Mouse (Mus musculus) limb, embryonic 15.5 days (tissue): ENCODE results near the gene Bad. TPM values are rescaled to one million over a fixed set of nuclear protein-coding genes. Genes with fewer than 3 reads are reported as not detected.

Source experiments
- ATAC-seq: fragments of 200-750 bp; cut with Nextera tagmentation; 2 replicates; pipeline ENCODE4 v1.8.0; 2017; ENCODE audit warnings: low read depth, moderate TSS enrichment; ENCODE audit not compliant: insufficient number of reproducible peaks, low FRiP score, low TSS enrichment
- H3K27ac ChIP-seq: fragments of 300-500 bp; sonication (generic); 2 replicates; pipeline ENCODE4 v1.5.1; 2015; ENCODE audit warnings: moderate library complexity, mild to moderate bottlenecking, inconsistent platforms
- H3K27me3 ChIP-seq: fragments of 300-500 bp; sonication (generic); 2 replicates; pipeline ENCODE4 v1.6.1; 2015; ENCODE audit warnings: inconsistent platforms
- H3K36me3 ChIP-seq: fragments of 300-500 bp; sonication (generic); 2 replicates; pipeline ENCODE4 v1.6.1; 2015; ENCODE audit warnings: inconsistent platforms
- H3K4me1 ChIP-seq: fragments of 300-500 bp; sonication (generic); 2 replicates; pipeline ENCODE4 v1.6.1; 2015; ENCODE audit warnings: inconsistent platforms
- H3K4me2 ChIP-seq: fragments of 300-500 bp; sonication (generic); 2 replicates; pipeline ENCODE4 v1.6.1; 2015; ENCODE audit warnings: mild to moderate bottlenecking, inconsistent platforms
- H3K4me3 ChIP-seq: fragments of 300-500 bp; sonication (generic); 2 replicates; pipeline ENCODE4 v1.5.1; 2015; ENCODE audit warnings: mild to moderate bottlenecking, inconsistent platforms
- H3K9ac ChIP-seq: fragments of 300-500 bp; sonication (generic); 2 replicates; pipeline ENCODE4 v1.6.1; 2015; ENCODE audit warnings: inconsistent platforms
- H3K9me3 ChIP-seq: fragments of 300-500 bp; sonication (generic); 2 replicates; pipeline ENCODE4 v1.6.1; 2016; ENCODE audit warnings: inconsistent platforms
- WGBS: fragments of 180-500 bp; shearing (Covaris S2); methylation state at CpG from one replicate; pipeline ENCODE4 v1.1.7; 2015; 5-methylcytosine and 5-hydroxymethylcytosine counted together
- polyA plus RNA-seq: library from polyadenylated mRNA; unstranded; fragments of >200 nt; fragmentation: Nextera tagmentation; extraction: Ambion mirVana; gene quantifications from 2 replicates; pipeline ENCODE4 v1.2.1, GENCODE M21; 2015

The Bad gene
- polyA plus RNA-seq, 1 experiment from 2014 or later, result 92.3 TPM

DNA sequence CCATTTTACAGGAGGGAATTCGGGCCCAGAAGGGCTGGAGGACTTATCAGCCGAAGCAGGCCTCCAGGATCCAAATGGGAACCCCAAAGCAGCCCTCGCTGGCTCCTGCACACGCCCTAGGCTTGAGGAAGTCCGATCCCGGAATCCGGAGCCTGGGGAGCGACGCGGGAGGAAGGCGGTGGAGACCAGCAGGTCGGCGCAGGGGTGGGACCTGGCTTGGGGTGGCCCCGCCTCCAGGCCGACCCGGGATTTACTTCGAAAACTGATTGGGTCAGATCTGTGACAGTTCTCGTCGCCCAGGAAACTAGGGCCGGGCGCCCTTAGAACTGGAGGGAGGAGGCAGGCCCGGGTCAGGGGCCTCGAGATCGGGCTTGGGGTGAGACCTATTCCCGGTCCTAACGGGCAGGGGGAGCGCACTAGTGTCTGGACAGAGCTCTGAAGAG is 609 bp downstream of the Bad start, which contains the start of gene Gpr137:
Gene Gpr137, minus strand, starts transcription at position 232 of the 443 bp plus-strand sequence.
- Histone ChIP-seq H3K27me3 (no peaks in the 10 kb centered on the region), H3K4me2 (peak within 1 kb of the TSS; percentile 96), H3K4me1 (peaks cover 26% of the 10 kb centered on the region), H3K4me3 (peak within 1 kb of the TSS; percentile 91), H3K27ac (peak within 1 kb of the TSS; percentile 97), H3K36me3 (peaks cover 17% of the 10 kb centered on the region; the same call in 1 of the 2 replicates), H3K9ac (peak within 1 kb of the TSS; percentile 97), H3K9me3 (no peaks in the 10 kb centered on the region)
- peak; percentile 85 for ATAC-seq
- under 1% methylated on average over 27 of the region's 27 CpGs for WGBS

DNA sequence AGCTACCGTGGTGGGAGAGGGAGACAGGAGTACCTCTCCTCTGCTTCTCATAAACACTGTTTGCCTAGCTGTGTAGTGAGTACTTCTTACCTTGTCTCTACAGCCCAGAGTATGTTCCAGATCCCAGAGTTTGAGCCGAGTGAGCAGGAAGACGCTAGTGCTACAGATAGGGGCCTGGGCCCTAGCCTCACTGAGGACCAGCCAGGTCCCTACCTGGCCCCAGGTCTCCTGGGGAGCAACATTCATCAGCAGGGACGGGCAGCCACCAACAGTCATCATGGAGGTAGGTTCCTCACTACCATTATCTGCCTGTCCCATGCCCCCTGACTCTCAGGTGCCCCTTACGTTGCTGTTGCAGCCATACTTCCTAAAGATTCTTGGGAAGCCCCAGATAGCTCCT is 1.1 kb downstream of the Bad start:
- Histone ChIP-seq H3K36me3 (peaks cover 17% of the 10 kb centered on the region; the same call in 1 of the 2 replicates), H3K27ac (peak overlapping the region; percentile 97), H3K27me3 (no peaks in the 10 kb centered on the region), H3K4me1 (peaks cover 26% of the 10 kb centered on the region), H3K4me3 (peak overlapping the region; percentile 91), H3K9ac (peak overlapping the region; percentile 97), H3K4me2 (peak overlapping the region; percentile 96), H3K9me3 (no peaks in the 10 kb centered on the region)
- 29% methylated on average over 5 of the region's 5 CpGs for WGBS
- ATAC-seq, result no peak

DNA sequence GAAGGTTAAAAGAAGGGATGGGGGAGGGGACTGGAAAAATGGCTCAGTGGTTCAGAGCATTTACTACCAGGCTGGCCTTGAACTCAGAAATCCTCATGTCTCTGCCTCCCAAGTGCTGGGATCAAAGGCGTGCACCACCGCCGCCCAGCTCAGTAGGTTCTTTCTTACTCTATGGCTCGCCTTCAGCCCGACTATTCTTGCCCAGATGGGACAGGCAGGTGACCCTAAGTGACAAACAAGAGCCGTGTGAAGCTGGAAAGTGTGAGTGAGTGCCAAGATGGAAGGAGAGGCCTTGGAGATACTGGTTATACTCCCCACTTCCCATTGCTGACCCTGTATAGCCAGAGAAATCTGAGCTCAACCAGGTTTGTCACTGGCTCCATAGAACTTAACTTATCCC is 2.0 kb downstream of the Bad start:
- H3K4me1 ChIP-seq, result peaks cover 26% of the 10 kb centered on the region
- no peak overlapping the region for H3K4me2 ChIP-seq
- no peak overlapping the region for H3K27ac ChIP-seq
- H3K9ac ChIP-seq, result no peak overlapping the region
- no peaks in the 10 kb centered on the region for H3K27me3 ChIP-seq
- peaks cover 20% of the 10 kb centered on the region; the same call in 1 of the 2 replicates for H3K36me3 ChIP-seq
- H3K9me3 ChIP-seq, result no peaks in the 10 kb centered on the region
- WGBS, result 87% methylated on average over 6 of the region's 6 CpGs
- no peak for ATAC-seq
- no peak overlapping the region for H3K4me3 ChIP-seq

DNA sequence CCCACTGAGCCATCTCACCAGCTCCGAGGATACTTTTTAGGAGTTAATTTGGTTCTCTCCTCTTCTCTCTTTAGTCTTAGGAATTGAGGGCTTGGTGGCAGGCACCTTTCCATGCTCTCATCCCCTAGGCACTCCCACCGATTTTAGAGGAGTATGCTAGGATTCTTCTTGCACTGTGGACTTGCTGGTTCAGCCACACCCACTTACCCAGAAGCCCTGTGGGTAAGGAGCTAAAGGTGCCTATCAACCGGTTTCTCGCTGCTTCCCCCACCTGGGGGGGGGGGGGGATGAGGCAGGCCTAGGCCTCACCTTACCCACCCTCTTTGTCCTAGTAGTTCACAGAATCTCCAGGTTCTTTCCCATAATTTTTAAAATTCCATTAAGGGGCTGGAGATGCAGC is 6.1 kb downstream of the Bad start:
- 33% methylated on average over 4 of the region's 4 CpGs for WGBS
- Histone ChIP-seq H3K4me1 (peaks cover 22% of the 10 kb centered on the region), H3K27me3 (no peaks in the 10 kb centered on the region), H3K36me3 (peaks cover 20% of the 10 kb centered on the region; the same call in 1 of the 2 replicates), H3K27ac (no peak overlapping the region), H3K9me3 (no peaks in the 10 kb centered on the region), H3K4me3 (no peak overlapping the region), H3K4me2 (no peak overlapping the region), H3K9ac (no peak overlapping the region)
- no peak for ATAC-seq

DNA sequence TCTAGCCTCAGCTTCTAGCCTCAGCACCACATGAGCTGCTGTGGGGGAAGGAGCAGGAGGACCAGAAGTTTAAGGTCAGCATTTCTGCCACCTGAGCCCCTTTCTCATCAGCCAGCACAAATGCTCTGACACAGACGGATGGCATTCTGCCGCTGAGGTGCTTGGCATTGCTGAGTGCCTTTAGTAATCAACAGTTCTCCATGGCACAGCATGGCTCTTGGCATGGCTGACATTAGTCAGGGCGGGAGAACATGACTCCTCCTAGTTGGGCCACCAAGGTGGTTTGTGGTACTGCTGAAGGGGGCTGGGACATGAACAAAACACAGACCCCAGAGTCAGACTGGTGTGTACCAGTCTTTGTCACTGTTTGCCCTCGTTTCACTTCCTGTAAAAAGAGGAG is 6.5 kb downstream of the Bad start:
- Histone ChIP-seq H3K9me3 (no peaks in the 10 kb centered on the region), H3K36me3 (peaks cover 20% of the 10 kb centered on the region), H3K4me1 (peaks cover 22% of the 10 kb centered on the region), H3K4me2 (no peak overlapping the region), H3K9ac (no peak overlapping the region), H3K27ac (peak overlapping the region; percentile 33; the same call in 1 of the 2 replicates), H3K4me3 (no peak overlapping the region), H3K27me3 (no peaks in the 10 kb centered on the region)
- 74% methylated on average over 4 of the region's 4 CpGs for WGBS
- no peak for ATAC-seq

- Histone ChIP-seq H3K4me3 (no peak overlapping the region), H3K4me2 (no peak overlapping the region), H3K4me1 (peaks cover 22% of the 10 kb centered on the region), H3K9ac (no peak overlapping the region), H3K9me3 (no peaks in the 10 kb centered on the region), H3K27ac (no peak overlapping the region), H3K36me3 (peaks cover 28% of the 10 kb centered on the region), H3K27me3 (no peaks in the 10 kb centered on the region)
- no peak for ATAC-seq
- 86% methylated on average over 5 of the region's 5 CpGs for WGBS
These were observed 7.9 kb downstream of the Bad start for GRCm38 (mm10) chr19:6949532-6949931.

DNA sequence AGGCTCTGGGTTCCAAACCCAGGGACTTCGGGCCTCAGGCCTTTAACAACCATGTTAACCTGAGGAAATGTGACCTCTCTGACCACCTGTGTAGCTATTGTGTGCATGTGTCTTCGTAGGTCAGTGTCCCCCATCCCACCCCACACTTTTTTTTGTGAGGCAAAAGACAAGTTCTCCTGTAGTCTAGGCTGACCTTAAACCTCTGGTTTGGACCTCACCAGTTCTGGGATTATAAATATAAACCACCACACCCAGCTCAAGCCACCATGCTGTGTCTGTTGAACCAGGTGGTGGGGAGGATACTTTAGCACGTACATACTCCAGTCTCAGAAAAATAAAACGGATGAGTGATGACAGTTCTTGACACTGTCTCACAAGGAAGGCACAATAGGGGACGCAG is 8.3 kb downstream of the Bad start:
- Histone ChIP-seq H3K4me3 (peak overlapping the region; percentile 69), H3K9ac (no peak overlapping the region), H3K27ac (peak overlapping the region; percentile 98; the same call in 1 of the 2 replicates), H3K27me3 (no peaks in the 10 kb centered on the region), H3K4me1 (peaks cover 22% of the 10 kb centered on the region), H3K4me2 (peak overlapping the region; percentile 90), H3K9me3 (no peaks in the 10 kb centered on the region), H3K36me3 (peaks cover 32% of the 10 kb centered on the region)
- no peak for ATAC-seq
- WGBS, result 57% methylated on average over 5 of the region's 5 CpGs

DNA sequence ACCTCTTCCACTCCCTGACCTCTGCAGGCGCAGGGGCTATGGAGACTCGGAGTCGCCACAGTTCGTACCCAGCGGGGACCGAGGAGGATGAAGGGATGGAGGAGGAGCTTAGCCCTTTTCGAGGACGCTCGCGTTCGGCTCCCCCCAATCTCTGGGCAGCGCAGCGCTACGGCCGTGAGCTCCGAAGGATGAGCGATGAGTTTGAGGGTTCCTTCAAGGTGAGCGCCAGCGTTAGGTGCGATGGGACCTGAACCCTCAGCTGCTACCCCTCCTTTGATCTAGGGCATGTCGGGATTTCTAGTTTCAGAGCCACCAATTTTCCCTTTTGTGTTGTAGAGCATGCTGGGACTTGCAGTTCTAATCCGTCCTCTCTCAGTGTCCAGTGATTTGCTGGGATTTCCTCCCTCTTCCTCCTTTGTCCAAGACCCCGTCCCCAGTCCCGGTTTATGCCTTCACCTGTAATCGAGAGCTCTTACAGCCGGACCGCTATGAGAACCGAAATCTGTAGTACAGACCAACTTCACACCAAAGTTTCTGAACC is 9.0 kb downstream of the Bad start:
- Histone ChIP-seq H3K36me3 (peaks cover 35% of the 10 kb centered on the region), H3K9me3 (no peaks in the 10 kb centered on the region), H3K4me3 (peak overlapping the region; percentile 69), H3K27ac (peak overlapping the region; percentile 98), H3K4me1 (peaks cover 22% of the 10 kb centered on the region), H3K4me2 (peak overlapping the region; percentile 90), H3K27me3 (no peaks in the 10 kb centered on the region), H3K9ac (peak overlapping the region; percentile 71)
- under 1% methylated on average over 28 of the region's 28 CpGs for WGBS
- 0 out of 2 replicates have a peak, but pooled peaks have one; percentile 11 for ATAC-seq

GRCm38 (mm10) chr19:6951381-6951968 is 9.8 kb downstream of the Bad start:
- Histone ChIP-seq H3K27ac (peak overlapping the region; percentile 98), H3K9me3 (no peaks in the 10 kb centered on the region), H3K36me3 (peaks cover 36% of the 10 kb centered on the region), H3K4me2 (peak overlapping the region; percentile 90), H3K4me1 (peaks cover 22% of the 10 kb centered on the region), H3K9ac (peak overlapping the region; percentile 71), H3K27me3 (no peaks in the 10 kb centered on the region), H3K4me3 (peak overlapping the region; percentile 69)
- WGBS, result under 1% methylated on average over 35 of the region's 35 CpGs
- ATAC-seq, result peak; percentile 75

DNA sequence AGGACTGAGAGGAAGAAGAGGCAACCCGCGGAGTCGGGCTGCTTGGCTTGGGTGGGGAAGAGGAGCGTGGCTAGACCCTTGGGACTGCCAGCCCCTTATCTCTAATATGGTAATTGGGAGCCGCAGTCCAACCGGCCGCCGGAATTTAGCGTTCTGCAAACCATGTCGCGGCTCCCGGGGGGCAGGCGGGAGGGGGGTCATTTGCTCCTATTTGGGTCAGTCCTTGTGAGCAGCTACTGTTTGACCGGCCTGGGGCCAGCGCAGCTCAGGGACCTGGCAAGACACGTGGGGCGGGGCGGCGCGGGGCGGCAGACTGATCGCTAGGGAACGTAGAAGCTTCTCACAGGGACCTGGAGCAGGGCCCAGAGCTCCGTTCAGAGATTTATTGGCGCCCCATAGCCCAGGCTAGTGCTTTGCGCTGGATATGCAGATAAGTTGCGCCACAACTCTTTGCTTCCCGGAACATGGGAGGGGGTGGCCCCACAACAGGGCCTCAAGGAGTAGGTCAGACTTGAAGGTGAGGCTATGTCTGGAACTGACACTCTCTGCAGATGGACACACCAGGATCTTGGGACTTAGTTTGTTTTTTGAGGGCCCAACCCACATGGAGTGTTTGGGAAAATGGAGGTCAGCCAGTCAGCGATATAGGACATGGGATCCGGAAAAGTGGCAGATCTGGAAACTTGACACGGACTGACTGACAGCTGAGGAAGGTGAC is 10.5 kb downstream of the Bad start:
- WGBS, result 4% methylated on average over 31 of the region's 31 CpGs
- Histone ChIP-seq H3K36me3 (peaks cover 37% of the 10 kb centered on the region), H3K27ac (peak overlapping the region; percentile 98)

DNA sequence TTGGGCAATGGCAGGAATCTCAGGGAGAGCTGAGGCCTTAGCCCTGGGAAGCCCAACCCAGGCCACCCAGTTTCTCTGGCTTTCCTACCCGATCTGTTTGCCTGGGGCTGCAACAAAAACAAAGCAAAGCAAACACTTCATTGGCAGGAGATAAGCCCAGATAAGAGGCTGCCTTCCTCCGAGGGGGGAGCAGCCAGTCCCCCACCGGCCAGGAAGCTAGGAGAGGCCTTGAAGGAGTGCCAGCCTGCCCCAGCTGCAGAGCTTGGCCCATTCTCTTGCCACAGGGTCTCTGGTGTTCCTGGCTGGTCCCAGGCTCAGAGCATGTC is 11.0 kb downstream of the Bad start:
- H3K27ac ChIP-seq, result peak overlapping the region; percentile 98
- 14% methylated on average over 3 of the region's 3 CpGs for WGBS
- ATAC-seq, result no peak

More for the DNA sequence above, 10.5 kb downstream of the Bad start:
- Histone ChIP-seq H3K27me3 (no peaks in the 10 kb centered on the region), H3K4me1 (peaks cover 22% of the 10 kb centered on the region), H3K4me3 (peak overlapping the region; percentile 69), H3K9ac (peak overlapping the region; percentile 71), H3K4me2 (peak overlapping the region; percentile 90), H3K9me3 (no peaks in the 10 kb centered on the region)
- no peak for ATAC-seq

GRCm38 (mm10) chr19:6954046-6954445 is 12.4 kb downstream of the Bad start:
- Histone ChIP-seq H3K27ac (no peak overlapping the region), H3K36me3 (peaks cover 53% of the 10 kb centered on the region), H3K27me3 (no peaks in the 10 kb centered on the region), H3K4me1 (peaks cover 22% of the 10 kb centered on the region), H3K4me3 (no peak overlapping the region), H3K4me2 (no peak overlapping the region), H3K9ac (no peak overlapping the region), H3K9me3 (no peaks in the 10 kb centered on the region)
- ATAC-seq, result no peak
- 50% methylated on average over 9 of the region's 9 CpGs for WGBS

More for the DNA sequence above, 11.0 kb downstream of the Bad start:
- Histone ChIP-seq H3K4me2 (peak overlapping the region; percentile 90), H3K4me1 (peaks cover 22% of the 10 kb centered on the region), H3K9ac (no peak overlapping the region), H3K36me3 (peaks cover 42% of the 10 kb centered on the region), H3K27me3 (no peaks in the 10 kb centered on the region), H3K9me3 (no peaks in the 10 kb centered on the region), H3K4me3 (peak overlapping the region; percentile 69)
